Mouse (Mus musculus) lung, postnatal 0 days (tissue): ENCODE results near the gene Tubg2.

ENCODE experiments used
- CTCF ChIP-seq: IDR thresholded peaks from 2 replicates; pipeline ENCODE4 v1.5.1; 2016; ENCODE audit warnings: antibody characterized with exemption, mild to moderate bottlenecking
- EP300 ChIP-seq: IDR thresholded peaks from 2 replicates; pipeline ENCODE4 v1.6.1; 2016; ENCODE audit warnings: antibody characterized with exemption, mild to moderate bottlenecking, control low read depth

DNA sequence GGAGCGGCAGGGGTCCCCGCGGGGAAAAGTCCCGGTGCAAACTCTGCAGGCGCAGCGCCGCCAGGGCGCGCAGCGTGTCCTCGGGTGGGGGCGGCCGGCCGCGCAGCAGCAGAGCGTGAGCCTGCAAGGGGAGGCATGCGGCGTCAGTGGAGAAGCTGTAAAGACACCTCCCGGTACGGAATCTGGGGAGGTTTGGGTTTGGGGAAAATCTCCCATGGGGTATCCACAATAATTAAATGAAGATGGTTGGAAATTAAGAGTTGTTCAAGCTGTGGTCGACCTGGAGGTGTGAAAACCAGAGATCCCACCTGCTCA, 8.6 kb downstream of the Tubg2 start:
- no peak for TF ChIP-seq CTCF
- no peak for TF ChIP-seq EP300
